Mouse (Mus musculus): ENCODE results near the gene Shc1.
"Not testable (repeated sequence)": the region's sequence is repeated elsewhere in the genome, so short reads cannot be mapped to it uniquely, and the experiment has no call there.

Gene Shc1

GRCm38 (mm10) chr3:89418861-89419250 lies 613 bp downstream of the Shc1 start:
- DNase-seq (ENCODE audit: low read depth): no peak

- no peak for DNase-seq (ENCODE audit: low read depth)
Observed at GRCm38 (mm10) chr3:89419571-89419970, 1.3 kb downstream of the Shc1 start.

DNA sequence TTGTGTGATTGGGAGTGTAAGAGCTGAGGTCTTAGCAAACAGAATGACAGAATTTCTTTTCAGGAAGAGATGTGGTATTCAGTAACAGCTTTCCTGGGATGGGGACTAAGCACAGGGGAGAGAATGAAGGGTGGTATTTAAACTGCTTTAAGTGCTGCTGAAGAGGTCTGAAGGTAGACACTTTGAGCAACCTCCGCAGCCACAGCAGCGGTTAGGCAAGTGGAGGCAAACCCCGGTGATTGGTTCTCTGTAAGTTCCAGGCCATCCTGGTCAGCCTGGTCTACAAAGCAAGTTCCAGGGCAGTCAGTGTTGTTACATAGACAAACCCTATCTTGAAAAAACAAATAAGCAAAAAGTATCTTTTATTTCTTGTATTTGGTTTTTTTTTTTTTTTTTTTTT lies 1.7 kb downstream of the Shc1 start:
- peak; percentile 58 for DNase-seq (ENCODE audit: low read depth)

- peak; percentile 78 for DNase-seq (ENCODE audit: low read depth)
Observed at GRCm38 (mm10) chr3:89420421-89420820, 2.2 kb downstream of the Shc1 start.

GRCm38 (mm10) chr3:89421002-89421774 lies 2.9 kb downstream of the Shc1 start:
- DNase-seq (ENCODE audit: low read depth): peak; percentile 76

- no peak for DNase-seq (ENCODE audit: low read depth)
Observed at GRCm38 (mm10) chr3:89421810-89422473, 3.7 kb downstream of the Shc1 start.

GRCm38 (mm10) chr3:89422556-89423205 lies 4.4 kb downstream of the Shc1 start:
- DNase-seq (ENCODE audit: low read depth): no peak

DNA sequence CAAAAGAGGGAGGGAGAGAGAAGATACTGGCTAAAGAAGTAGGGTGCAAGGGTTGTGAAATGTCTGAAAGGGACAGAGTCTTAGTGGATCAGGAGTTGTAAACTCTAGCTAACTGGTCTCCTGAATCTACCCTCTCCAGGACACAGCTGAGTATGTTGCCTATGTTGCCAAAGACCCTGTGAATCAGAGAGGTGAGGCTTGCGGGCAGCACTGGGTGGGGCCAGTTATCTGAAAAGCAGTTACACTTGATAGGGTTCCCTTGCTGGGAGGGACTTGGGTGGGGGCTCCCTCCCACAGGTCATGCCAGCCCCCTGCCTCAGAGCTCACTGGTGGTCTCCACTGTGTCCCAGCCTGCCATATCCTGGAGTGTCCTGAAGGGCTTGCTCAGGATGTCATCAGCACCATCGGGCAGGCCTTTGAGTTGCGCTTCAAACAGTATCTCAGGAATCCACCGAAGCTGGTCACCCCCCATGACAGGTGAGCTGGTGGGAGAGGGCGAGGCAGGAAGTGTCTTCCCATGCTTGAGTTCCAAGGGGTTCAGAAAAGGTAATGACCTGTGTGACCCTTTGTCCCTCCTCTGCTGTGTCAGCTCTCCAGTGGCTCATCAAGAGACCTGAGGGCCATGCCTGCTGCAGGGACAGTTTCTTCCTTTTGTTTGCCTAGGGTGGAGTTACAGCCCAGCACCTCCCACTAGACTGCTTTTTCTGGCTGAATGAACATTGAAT lies 6.3 kb downstream of the Shc1 start:
- DNase-seq (ENCODE audit: low read depth): no peak

GRCm38 (mm10) chr3:89425141-89425525 lies 6.9 kb downstream of the Shc1 start:
- no peak for DNase-seq (ENCODE audit: low read depth)

- no peak for DNase-seq (ENCODE audit: low read depth)
Observed at GRCm38 (mm10) chr3:89425876-89426275, 7.6 kb downstream of the Shc1 start.

DNA sequence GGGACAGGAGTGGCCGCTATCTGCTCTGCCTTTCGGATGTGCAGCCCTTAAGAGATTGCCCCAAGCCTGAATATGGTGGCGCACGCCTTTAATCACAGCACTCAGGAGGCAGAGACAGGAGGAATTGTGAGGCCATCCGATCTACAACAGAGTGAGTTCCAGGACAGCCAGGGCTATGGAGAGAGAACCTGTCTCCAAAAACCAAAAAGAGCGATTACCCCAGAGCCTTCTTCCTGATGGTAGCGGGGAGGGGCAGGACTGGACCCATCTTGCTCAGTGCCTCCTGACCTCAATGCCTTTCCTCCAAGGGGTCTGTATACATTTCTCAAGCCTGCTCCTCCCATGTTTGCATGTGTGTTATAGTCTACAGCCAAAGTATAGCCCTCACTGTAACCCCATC lies 10.8 kb downstream of the Shc1 start:
- DNase-seq (ENCODE audit: low read depth): not testable (repeated sequence)

GRCm38 (mm10) chr3:89430171-89431159 lies 12.2 kb downstream of the Shc1 start, which contains the start of gene Pygo2:
TSS of gene Pygo2 (plus strand) at chr3:89430214.
- peak; percentile 93 for DNase-seq (ENCODE audit: low read depth)

GRCm38 (mm10) chr3:89432606-89433005 lies 14.4 kb downstream of the Shc1 start:
- DNase-seq (ENCODE audit: low read depth): no peak

GRCm38 (mm10) chr3:89434532-89434931 lies 16.3 kb downstream of the Shc1 start:
- DNase-seq (ENCODE audit: low read depth): no peak

- no peak for DNase-seq (ENCODE audit: low read depth)
Observed at GRCm38 (mm10) chr3:89435041-89435440, 16.8 kb downstream of the Shc1 start.

GRCm38 (mm10) chr3:89436176-89437113 lies 18.2 kb downstream of the Shc1 start, which contains the start of gene Pbxip1:
TSS of gene Pbxip1 (plus strand) at chr3:89436706.
- DNase-seq (ENCODE audit: low read depth): peak; percentile 93

GRCm38 (mm10) chr3:89437269-89437668 lies 19.0 kb downstream of the Shc1 start:
- peak; percentile 55 for DNase-seq (ENCODE audit: low read depth)

DNA sequence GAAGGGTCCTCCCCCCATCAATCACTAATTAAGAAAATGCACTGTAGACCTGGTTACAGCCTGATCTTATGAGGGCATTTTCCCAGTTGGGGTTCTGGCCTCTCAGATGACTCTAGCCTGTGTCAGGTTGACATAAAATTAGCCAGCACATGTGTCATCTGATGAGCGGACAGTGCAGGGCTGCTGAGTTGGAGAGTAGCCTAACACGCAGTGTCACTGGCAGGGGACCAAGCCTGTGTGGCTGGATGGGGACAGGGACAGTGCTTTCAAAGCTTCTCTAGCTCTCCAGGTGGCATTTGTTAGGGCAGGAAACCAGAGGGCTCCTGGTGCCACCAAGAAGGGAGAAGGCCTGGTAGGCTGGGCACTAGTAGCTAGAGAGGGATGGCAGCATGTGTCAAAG lies 22.4 kb downstream of the Shc1 start:
- no peak for DNase-seq (ENCODE audit: low read depth)

DNA sequence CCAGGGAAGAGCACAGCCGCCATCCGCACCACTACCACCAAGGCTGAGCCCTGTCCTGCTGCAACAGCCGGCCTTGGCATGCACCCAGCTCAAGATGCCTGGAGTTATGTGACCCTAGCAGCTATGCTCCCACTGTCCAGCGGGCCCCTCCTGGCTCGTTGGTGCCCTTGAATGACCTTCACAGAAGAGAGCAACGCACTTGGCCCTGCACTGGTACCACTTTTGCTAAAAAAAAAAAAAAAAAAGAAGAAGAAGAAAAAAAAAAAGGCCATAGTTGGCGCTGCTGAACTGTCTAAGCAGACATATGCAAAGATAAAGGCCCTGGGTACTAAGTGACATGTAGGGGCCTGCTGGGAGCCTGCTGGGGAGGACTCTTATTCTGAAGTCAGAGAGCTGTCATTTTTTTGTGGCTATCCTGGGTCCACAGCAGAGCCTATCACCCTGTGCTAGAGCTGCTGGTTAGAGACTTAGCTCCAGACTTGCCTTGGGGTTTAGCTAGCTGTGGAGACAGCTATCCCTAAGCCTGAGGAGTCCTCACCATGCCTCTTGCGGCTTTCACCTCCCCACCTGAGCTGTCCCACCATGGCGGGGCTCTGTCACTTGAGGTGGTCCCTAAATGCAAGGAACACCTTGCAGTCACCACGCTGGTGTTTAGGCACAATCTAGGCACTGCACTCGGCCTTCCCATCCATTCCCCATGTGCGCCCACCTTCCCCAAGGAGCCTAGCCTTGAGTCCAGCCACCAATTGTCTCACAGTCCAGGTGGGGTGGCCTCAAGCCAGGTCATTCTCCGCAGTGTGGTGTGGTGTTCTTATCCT lies 30.7 kb downstream of the Shc1 start:
- peak; percentile 78 for DNase-seq (ENCODE audit: low read depth)

Measured in 416B (cell line).